Mouse (Mus musculus) kidney, adult 2 months (tissue): ENCODE results near the gene Lama2. TPM values are rescaled to one million over a fixed set of nuclear protein-coding genes. Genes with fewer than 3 reads are reported as not detected.

Source experiments
- DNase-seq: peaks from one replicate; pipeline ENCODE4 v3.0.0; 2021
- H3K27ac ChIP-seq: fragments of 200-500 bp; 2 replicates; pipeline ENCODE4 v1.5.1; 2012; ENCODE audit warnings: low read depth, low read length, control low read depth, inconsistent platforms; ENCODE audit not compliant: insufficient read depth
- H3K27me3 ChIP-seq: fragments of 200-500 bp; replicated peaks from 2 replicates; pipeline ENCODE4 v1.6.1; 2012; ENCODE audit warnings: mild to moderate bottlenecking, moderate library complexity, low read length, inconsistent platforms; ENCODE audit not compliant: control insufficient read depth, insufficient read depth
- H3K36me3 ChIP-seq: fragments of 200-500 bp; 2 replicates; pipeline ENCODE4 v1.6.1; 2012; ENCODE audit warnings: mild to moderate bottlenecking, moderate library complexity, low read length, inconsistent platforms; ENCODE audit not compliant: control insufficient read depth, insufficient read depth
- H3K4me1 ChIP-seq: fragments of 200-500 bp; 2 replicates; pipeline ENCODE4 v1.6.1; 2011; ENCODE audit warnings: low read length; ENCODE audit not compliant: control insufficient read depth, insufficient read depth
- H3K4me3 ChIP-seq: fragments of 200-500 bp; 2 replicates; pipeline ENCODE4 v1.5.1; 2011; ENCODE audit warnings: mild to moderate bottlenecking, low read depth, low read length, control low read depth; ENCODE audit not compliant: insufficient read depth
- CTCF ChIP-seq: fragments of 200-500 bp; conservative IDR thresholded peaks from 2 replicates; pipeline ENCODE4 v1.5.1; 2011; ENCODE audit warnings: low read depth, mild to moderate bottlenecking, control low read depth, low read length, moderate library complexity, mixed read lengths; ENCODE audit not compliant: insufficient read depth, insufficient read length
- POLR2A ChIP-seq: fragments of 200-500 bp; IDR thresholded peaks from one replicate; pipeline ENCODE4 v1.6.1; 2011; ENCODE audit warnings: low read depth, low read length, control low read depth
- WGBS: fragments of 180-500 bp; shearing (Covaris S2); methylation state at CpG from one replicate; pipeline ENCODE4 v1.1.7; 2018; 5-methylcytosine and 5-hydroxymethylcytosine counted together
- polyA plus RNA-seq: library from polyadenylated mRNA; depleted of rRNA; stranded (reverse); fragments of >200 nt; gene quantifications from 2 replicates; pipeline ENCODE4 v1.2.3, GENCODE M21; 2012

Lama2 gene
- polyA plus RNA-seq, 1 experiment: 13.1 TPM

GRCm38 (mm10) chr10:27012804-27013365 lies 606.7 kb downstream of the Lama2 start:
- no peaks in the 10 kb centered on the region for H3K4me1 ChIP-seq
- no peak overlapping the region for H3K27ac ChIP-seq
- DNase-seq: no peak
- no peaks in the 10 kb centered on the region for H3K27me3 ChIP-seq
- no peak overlapping the region for H3K4me3 ChIP-seq
- H3K36me3 ChIP-seq: no peaks in the 10 kb centered on the region
- TF ChIP-seq POLR2A (no peak), CTCF (no peak)

DNA sequence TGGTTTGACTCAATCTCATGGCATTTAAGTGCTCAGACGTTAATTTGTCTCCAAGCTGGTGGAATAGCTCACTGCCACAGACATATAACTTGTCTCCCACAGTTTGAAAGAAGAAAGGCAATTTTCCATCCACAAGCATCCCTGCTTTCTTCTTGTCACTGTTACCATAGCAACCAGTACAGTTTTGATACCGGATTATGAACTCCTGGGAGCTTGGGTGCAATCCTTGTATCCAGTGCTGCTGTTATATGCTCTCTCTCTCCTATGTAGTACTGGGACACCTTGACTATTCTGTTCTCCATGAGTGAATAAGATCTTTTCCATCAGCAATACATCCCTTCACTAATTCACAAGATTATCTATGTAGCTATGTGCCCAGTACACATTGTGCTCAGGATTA lies 612.2 kb downstream of the Lama2 start:
- TF ChIP-seq POLR2A: no peak
- TF ChIP-seq CTCF: no peak
- Histone ChIP-seq H3K36me3 (no peaks in the 10 kb centered on the region), H3K4me1 (no peaks in the 10 kb centered on the region), H3K27me3 (no peaks in the 10 kb centered on the region), H3K27ac (no peak overlapping the region), H3K4me3 (no peak overlapping the region)
- DNase-seq: no peak
- 83% methylated on average over 2 of the region's 2 CpGs for WGBS

DNA sequence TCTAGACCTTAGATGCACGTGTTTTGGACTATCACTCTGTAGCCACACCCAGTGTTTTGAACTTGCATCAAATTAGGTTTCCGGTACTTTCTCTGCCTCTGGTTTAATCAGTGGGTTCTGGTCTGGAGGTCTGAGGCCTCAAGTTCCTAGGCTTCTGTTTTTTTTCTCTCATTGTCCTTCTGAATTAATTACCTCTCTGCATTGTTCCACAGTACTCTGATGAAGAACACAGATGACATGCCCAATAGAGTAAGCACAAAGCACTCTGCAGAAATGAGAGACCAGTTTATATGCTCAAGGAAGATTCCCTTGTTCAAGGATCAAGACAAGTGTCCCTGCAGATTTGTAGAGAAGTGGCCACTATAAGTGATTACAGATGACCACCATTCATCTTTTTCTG lies 613.8 kb downstream of the Lama2 start:
- H3K4me1 ChIP-seq: no peaks in the 10 kb centered on the region
- H3K4me3 ChIP-seq: no peak overlapping the region
- no peak overlapping the region for H3K27ac ChIP-seq
- H3K27me3 ChIP-seq: no peaks in the 10 kb centered on the region
- no peaks in the 10 kb centered on the region for H3K36me3 ChIP-seq
- WGBS: 79% methylated on average over 2 of the region's 2 CpGs
- no peak for DNase-seq
- TF ChIP-seq CTCF (no peak), POLR2A (no peak)

GRCm38 (mm10) chr10:27001554-27002178 lies 617.9 kb downstream of the Lama2 start:
- no peak overlapping the region for H3K27ac ChIP-seq
- TF ChIP-seq POLR2A (no peak), CTCF (no peak)
- no peaks in the 10 kb centered on the region for H3K27me3 ChIP-seq
- no peak for DNase-seq
- 83% methylated on average over 2 of the region's 2 CpGs for WGBS
- H3K4me3 ChIP-seq: no peak overlapping the region
- H3K36me3 ChIP-seq: no peaks in the 10 kb centered on the region
- H3K4me1 ChIP-seq: no peaks in the 10 kb centered on the region

GRCm38 (mm10) chr10:26996684-26997083 lies 622.9 kb downstream of the Lama2 start:
- H3K4me3 ChIP-seq: no peak overlapping the region
- no peaks in the 10 kb centered on the region for H3K36me3 ChIP-seq
- H3K27me3 ChIP-seq: no peaks in the 10 kb centered on the region
- no peak for TF ChIP-seq POLR2A
- TF ChIP-seq CTCF: no peak
- H3K4me1 ChIP-seq: peaks cover 3% of the 10 kb centered on the region; the same call in 1 of the 2 replicates
- no peak for DNase-seq
- no peak overlapping the region for H3K27ac ChIP-seq

DNA sequence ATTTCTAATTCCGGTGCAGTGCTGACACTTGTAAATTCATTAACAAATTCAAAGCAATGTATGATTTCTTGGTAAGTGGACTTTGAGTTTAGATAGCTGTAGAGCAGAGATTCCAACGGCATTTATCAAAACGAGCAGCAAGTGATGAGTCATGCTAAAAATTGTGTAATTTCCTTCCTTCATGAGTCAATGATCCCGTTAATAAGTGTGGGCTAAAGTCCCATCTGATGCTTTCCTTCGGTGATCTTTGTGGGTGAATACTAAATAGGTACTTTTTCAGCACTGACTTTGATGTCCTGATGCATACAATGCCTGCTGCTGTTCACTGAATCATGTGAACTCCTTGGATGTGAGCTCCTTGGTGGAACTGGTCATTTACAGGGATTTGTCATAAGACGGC lies 623.6 kb downstream of the Lama2 start:
- DNase-seq: peak; percentile 32
- H3K36me3 ChIP-seq: no peaks in the 10 kb centered on the region
- H3K27me3 ChIP-seq: no peaks in the 10 kb centered on the region
- H3K27ac ChIP-seq: peak overlapping the region; percentile 31; the same call in 1 of the 2 replicates
- H3K4me3 ChIP-seq: no peak overlapping the region
- WGBS: 16% methylated on average over 6 of the region's 6 CpGs
- TF ChIP-seq CTCF (no peak), POLR2A (no peak)
- H3K4me1 ChIP-seq: peaks cover 3% of the 10 kb centered on the region; the same call in 1 of the 2 replicates

GRCm38 (mm10) chr10:26995182-26995975 lies 624.2 kb downstream of the Lama2 start:
- Histone ChIP-seq H3K4me3 (no peak overlapping the region), H3K36me3 (no peaks in the 10 kb centered on the region), H3K27ac (no peak overlapping the region), H3K4me1 (peaks cover 3% of the 10 kb centered on the region; the same call in 1 of the 2 replicates), H3K27me3 (no peaks in the 10 kb centered on the region)
- WGBS: 74% methylated on average over 8 of the region's 8 CpGs
- DNase-seq: peak; percentile 57
- TF ChIP-seq POLR2A: no peak
- TF ChIP-seq CTCF: peak; percentile 41
